Mouse (Mus musculus): ENCODE measurements around the gene Cdk12. TPM values are rescaled to one million over a fixed set of nuclear protein-coding genes. Genes with fewer than 3 reads are reported as not detected.

The Cdk12 gene
- total and polyA plus RNA-seq, 3 experiments: 27.8 to 44.1 (median 29.6) TPM

GRCm38 (mm10) chr11:98298484-98299205 lies 95.8 kb downstream of the Cdk12 start:
- in situ Hi-C loops (cut with MboI; ENCODE audit: low pct_ligation_motif_present, low pct_unique_long_range_greater_than_20kb, low sequenced_read_pairs): no loop called here
- Histone ChIP-seq H3K27me3 (replicated peaks) (peaks cover 95% of the 10 kb centered on the region), H3K9me3 (replicated peaks; ENCODE audit: low read length) (no peaks in the 10 kb centered on the region), H3K36me3 (replicated peaks in 1 of 2; ENCODE audit: control insufficient read depth in 1 of 2, insufficient read depth in 1 of 2, low read length in 1 of 2) (no peaks in the 10 kb centered on the region), H3K4me1 (ENCODE audit: control insufficient read depth in 1 of 2, insufficient read depth in 2 of 2) (peaks cover 2 to 16% of the 10 kb centered on the region in 2 experiments), H3K9ac (ENCODE audit: insufficient read depth, low read depth) (no peak overlapping the region), H3K27ac (ENCODE audit: insufficient read depth, low read depth) (no peak overlapping the region), H3K4me3 (replicated peaks in 1 of 3; ENCODE audit: low read depth in 2 of 3, low read length in 2 of 3, poor library complexity in 1 of 3) (no peak overlapping the region), H3K79me2 (replicated peaks; ENCODE audit: control insufficient read depth, extremely low read depth, insufficient read depth, poor library complexity, severe bottlenecking) (no peaks in the 10 kb centered on the region), H3K4me2 (ENCODE audit: insufficient read depth, low read depth, poor library complexity, severe bottlenecking) (no peak overlapping the region)
- DNase-seq (ENCODE audit: extremely low read depth): no peak
- dilution Hi-C loops (cut with MboI; ENCODE audit: extremely low pct_ligation_motif_present, extremely low pct_unique_long_range_greater_than_20kb, low sequenced_read_pairs): no loop called here
- TF ChIP-seq SMC3 (IDR thresholded peaks at IDR 0.05; ENCODE audit: low read depth, low read length) (no peak), POLR2A (IDR thresholded peaks at IDR 0.05; ENCODE audit: low read depth, low read length) (no peak), JUND (conservative IDR thresholded peaks at IDR 0.05; ENCODE audit: low read depth, low read length) (no peak), MAX (IDR thresholded peaks at IDR 0.05; ENCODE audit: low read length) (no peak), CTCF (conservative IDR thresholded peaks at IDR 0.05 in 1 of 2, IDR thresholded peaks at IDR 0.05 in 1 of 2; ENCODE audit: low read depth in 2 of 2, low read length in 2 of 2) (no peak), MAZ (IDR thresholded peaks at IDR 0.05; ENCODE audit: low read depth, low read length) (no peak), POLR2AphosphoS2 (IDR thresholded peaks at IDR 0.05; ENCODE audit: low read depth, low read length) (no peak), ZKSCAN1 (IDR thresholded peaks at IDR 0.05; ENCODE audit: borderline replicate concordance, low read depth, low read length) (no peak), CHD1 (IDR thresholded peaks at IDR 0.05; ENCODE audit: low read depth, low read length) (no peak), TCF12 (IDR thresholded peaks at IDR 0.05; ENCODE audit: low read depth, low read length) (no peak), NRF1 (IDR thresholded peaks at IDR 0.05; ENCODE audit: low read depth, low read length) (no peak), MEF2A (IDR thresholded peaks at IDR 0.05; ENCODE audit: borderline replicate concordance, low read depth, low read length) (no peak), RCOR1 (conservative IDR thresholded peaks at IDR 0.05; ENCODE audit: low read depth, low read length) (no peak), UBTF (IDR thresholded peaks at IDR 0.05; ENCODE audit: low read depth, low read length) (no peak), CHD2 (IDR thresholded peaks at IDR 0.05; ENCODE audit: low read length) (no peak), USF2 (conservative IDR thresholded peaks at IDR 0.05; ENCODE audit: low read depth, low read length) (no peak), ZC3H11A (IDR thresholded peaks at IDR 0.05; ENCODE audit: low read depth, low read length) (no peak)

GRCm38 (mm10) chr11:98313790-98314323 lies 111.0 kb downstream of the Cdk12 start:
- Histone ChIP-seq H3K9me3 (replicated peaks; ENCODE audit: low read length) (no peaks in the 10 kb centered on the region), H3K9ac (ENCODE audit: insufficient read depth, low read depth) (no peak overlapping the region), H3K4me1 (ENCODE audit: control insufficient read depth in 1 of 2, insufficient read depth in 2 of 2) (peaks cover 0 to 4% of the 10 kb centered on the region in 2 experiments; a peak in 3 of 4 replicates), H3K79me2 (replicated peaks; ENCODE audit: control insufficient read depth, extremely low read depth, insufficient read depth, poor library complexity, severe bottlenecking) (no peaks in the 10 kb centered on the region), H3K4me3 (replicated peaks in 1 of 3; ENCODE audit: low read depth in 2 of 3, low read length in 2 of 3, poor library complexity in 1 of 3) (no peak overlapping the region), H3K27ac (ENCODE audit: insufficient read depth, low read depth) (no peak overlapping the region), H3K27me3 (replicated peaks) (peaks cover 87% of the 10 kb centered on the region), H3K4me2 (ENCODE audit: insufficient read depth, low read depth, poor library complexity, severe bottlenecking) (peak overlapping the region; percentile 85), H3K36me3 (replicated peaks in 1 of 2; ENCODE audit: control insufficient read depth in 1 of 2, insufficient read depth in 1 of 2, low read length in 1 of 2) (no peaks in the 10 kb centered on the region)
- in situ Hi-C loops (cut with MboI; ENCODE audit: low pct_ligation_motif_present, low pct_unique_long_range_greater_than_20kb, low sequenced_read_pairs) (no loop called here), dilution Hi-C loops (cut with MboI; ENCODE audit: extremely low pct_ligation_motif_present, extremely low pct_unique_long_range_greater_than_20kb, low sequenced_read_pairs) (no loop called here)
- peak; percentile 47 for DNase-seq (ENCODE audit: extremely low read depth)
- TF ChIP-seq RAD21 (IDR thresholded peaks at IDR 0.05; ENCODE audit: low read depth, low read length) (no peak), BHLHE40 (IDR thresholded peaks at IDR 0.05; ENCODE audit: low read depth, low read length) (peak; percentile 39), MXI1 (IDR thresholded peaks at IDR 0.05; ENCODE audit: low read depth, low read length) (peak; percentile 54; the same call in 1 of the 2 replicates), SIN3A (IDR thresholded peaks at IDR 0.05; ENCODE audit: low read length) (peak; percentile 76), ZMIZ1 (IDR thresholded peaks at IDR 0.05; ENCODE audit: low read depth, low read length) (no peak)
